Mouse (Mus musculus) heart, embryonic 10.5 days (tissue): Measurements from ENCODE around the gene Notch1. TPM values are rescaled to one million over a fixed set of nuclear protein-coding genes. Genes with fewer than 3 reads are reported as not detected.

Experiments
- DNase-seq: peaks from one replicate; pipeline ENCODE4 v3.0.0-alpha.2; 2017; ENCODE audit warnings: low spot score
- H3K27ac ChIP-seq: fragments of 300-500 bp; sonication (generic); 2 replicates; pipeline ENCODE4 v1.5.1; 2016; ENCODE audit warnings: mild to moderate bottlenecking
- H3K27me3 ChIP-seq: fragments of 300-500 bp; sonication (generic); 2 replicates; pipeline ENCODE4 v1.6.1; 2016; ENCODE audit warnings: mild to moderate bottlenecking; ENCODE audit not compliant: poor library complexity, insufficient read depth, severe bottlenecking
- H3K36me3 ChIP-seq: fragments of 300-500 bp; sonication (generic); 2 replicates; pipeline ENCODE4 v1.6.1; 2016; ENCODE audit warnings: mild to moderate bottlenecking, moderate library complexity
- H3K4me1 ChIP-seq: fragments of 300-500 bp; sonication (generic); 2 replicates; pipeline ENCODE4 v1.6.1; 2016; ENCODE audit warnings: mild to moderate bottlenecking
- H3K4me3 ChIP-seq: fragments of 300-500 bp; sonication (generic); 2 replicates; pipeline ENCODE4 v1.5.1; 2016; ENCODE audit warnings: mild to moderate bottlenecking, moderate library complexity
- H3K9me3 ChIP-seq: fragments of 300-500 bp; sonication (generic); 2 replicates; pipeline ENCODE4 v1.6.1; 2016; ENCODE audit warnings: mild to moderate bottlenecking, moderate library complexity
- WGBS: fragments of 180-500 bp; shearing (Covaris S2); methylation state at CpG from one replicate; pipeline ENCODE4 v1.1.7; 2016; 5-methylcytosine and 5-hydroxymethylcytosine counted together
- polyA plus RNA-seq: library from polyadenylated mRNA; unstranded; fragments of >200 nt; fragmentation: Nextera tagmentation; extraction: Ambion mirVana; gene quantifications from 2 replicates; pipeline ENCODE4 v1.2.1, GENCODE M21; 2016

The Notch1 gene
- polyA plus RNA-seq, 1 experiment from 2014 or later: 13.2 TPM

- Histone ChIP-seq H3K27me3 (peaks cover 58% of the 10 kb centered on the region), H3K36me3 (no peaks in the 10 kb centered on the region), H3K4me3 (peak overlapping the region; percentile 75), H3K9me3 (no peaks in the 10 kb centered on the region), H3K27ac (peak overlapping the region; percentile 88), H3K4me1 (peaks cover 76% of the 10 kb centered on the region)
- DNase-seq: peak; percentile 90
- 2% methylated on average over 47 of the region's 59 CpGs for WGBS
Observed at GRCm38 (mm10) chr2:26503661-26504575, 12.5 kb downstream of the Notch1 start.

DNA sequence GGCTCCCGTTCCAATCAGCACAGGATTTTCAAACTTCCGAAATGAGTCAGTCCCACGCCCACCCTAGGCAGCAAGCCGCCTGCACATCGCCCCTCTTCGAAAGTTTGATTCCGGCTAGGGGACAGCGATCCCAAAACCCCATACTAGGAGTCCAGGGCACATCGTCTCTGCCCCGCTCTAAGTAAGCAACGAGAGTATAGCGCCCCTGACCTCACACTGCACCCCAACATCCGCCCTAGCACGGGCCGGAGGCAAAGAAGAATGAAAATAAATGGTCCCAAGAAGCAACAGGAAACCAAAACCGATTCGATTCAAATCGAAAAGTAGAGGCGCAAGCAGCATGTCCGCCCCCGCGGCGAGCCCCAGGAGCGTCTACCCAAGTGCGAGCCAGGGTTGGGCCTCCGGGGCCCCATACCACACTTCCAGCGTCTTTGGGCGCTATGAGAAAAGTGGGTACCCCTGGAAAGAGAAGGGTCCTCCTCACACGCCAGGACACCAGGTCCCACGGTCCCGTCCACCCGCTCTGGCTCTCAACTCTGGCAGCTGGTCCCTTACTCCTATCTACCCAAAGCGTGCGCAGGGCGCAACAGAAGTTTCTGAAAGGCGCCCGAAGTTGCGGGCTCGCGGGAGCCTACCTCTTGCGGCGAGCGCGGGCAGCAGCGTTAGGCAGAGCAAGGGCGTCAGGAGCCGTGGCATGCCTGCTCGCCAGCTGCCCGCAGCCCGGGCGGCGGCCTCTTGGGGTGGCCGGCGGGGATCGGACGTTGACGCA, 13.4 kb downstream of the Notch1 start:
- Histone ChIP-seq H3K4me1 (peaks cover 67% of the 10 kb centered on the region), H3K36me3 (no peaks in the 10 kb centered on the region), H3K27me3 (peaks cover 58% of the 10 kb centered on the region), H3K9me3 (no peaks in the 10 kb centered on the region), H3K4me3 (peak overlapping the region; percentile 75), H3K27ac (peak overlapping the region; percentile 88)
- DNase-seq: no peak
- under 1% methylated on average over 57 of the region's 57 CpGs for WGBS

- WGBS: under 1% methylated on average over 33 of the region's 33 CpGs
- peak overlapping the region; percentile 88 for H3K27ac ChIP-seq
- peaks cover 62% of the 10 kb centered on the region for H3K4me1 ChIP-seq
Observed at GRCm38 (mm10) chr2:26502299-26502862, 14.1 kb downstream of the Notch1 start.

DNA sequence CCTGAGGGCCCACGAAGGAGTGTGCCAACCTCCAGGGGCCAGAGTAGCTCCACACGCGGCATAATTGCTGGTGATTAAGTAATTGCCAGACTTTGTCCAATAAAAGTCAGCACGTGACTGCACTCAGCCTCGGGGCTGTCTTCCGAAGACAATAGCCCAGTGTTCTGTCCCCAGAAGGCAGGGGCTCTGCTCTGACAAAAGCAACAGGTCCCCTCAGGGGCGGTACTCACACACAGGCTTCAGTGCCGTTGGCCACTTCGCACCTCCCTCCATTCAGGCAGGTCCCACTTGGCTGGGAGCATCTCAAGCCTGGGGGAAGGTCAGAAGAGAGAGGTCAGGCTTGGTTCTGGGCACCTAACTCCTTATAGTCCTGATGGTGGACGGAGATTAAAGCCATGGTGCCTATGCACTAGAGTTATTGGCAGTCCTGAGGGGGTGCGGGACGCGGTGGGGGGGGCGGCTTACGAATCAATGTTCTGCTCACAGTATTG, 14.8 kb downstream of the Notch1 start:
- H3K27ac ChIP-seq: peak overlapping the region; percentile 88
- H3K36me3 ChIP-seq: no peaks in the 10 kb centered on the region
- no peak for DNase-seq
- H3K27me3 ChIP-seq: peaks cover 58% of the 10 kb centered on the region
- peak overlapping the region; percentile 75 for H3K4me3 ChIP-seq
- 6% methylated on average over 15 of the region's 15 CpGs for WGBS
- peaks cover 62% of the 10 kb centered on the region for H3K4me1 ChIP-seq
- no peaks in the 10 kb centered on the region for H3K9me3 ChIP-seq

More at GRCm38 (mm10) chr2:26502299-26502862, 14.1 kb downstream of the Notch1 start:
- no peak for DNase-seq
- Histone ChIP-seq H3K4me3 (peak overlapping the region; percentile 75), H3K36me3 (no peaks in the 10 kb centered on the region), H3K9me3 (no peaks in the 10 kb centered on the region), H3K27me3 (peaks cover 58% of the 10 kb centered on the region)

DNA sequence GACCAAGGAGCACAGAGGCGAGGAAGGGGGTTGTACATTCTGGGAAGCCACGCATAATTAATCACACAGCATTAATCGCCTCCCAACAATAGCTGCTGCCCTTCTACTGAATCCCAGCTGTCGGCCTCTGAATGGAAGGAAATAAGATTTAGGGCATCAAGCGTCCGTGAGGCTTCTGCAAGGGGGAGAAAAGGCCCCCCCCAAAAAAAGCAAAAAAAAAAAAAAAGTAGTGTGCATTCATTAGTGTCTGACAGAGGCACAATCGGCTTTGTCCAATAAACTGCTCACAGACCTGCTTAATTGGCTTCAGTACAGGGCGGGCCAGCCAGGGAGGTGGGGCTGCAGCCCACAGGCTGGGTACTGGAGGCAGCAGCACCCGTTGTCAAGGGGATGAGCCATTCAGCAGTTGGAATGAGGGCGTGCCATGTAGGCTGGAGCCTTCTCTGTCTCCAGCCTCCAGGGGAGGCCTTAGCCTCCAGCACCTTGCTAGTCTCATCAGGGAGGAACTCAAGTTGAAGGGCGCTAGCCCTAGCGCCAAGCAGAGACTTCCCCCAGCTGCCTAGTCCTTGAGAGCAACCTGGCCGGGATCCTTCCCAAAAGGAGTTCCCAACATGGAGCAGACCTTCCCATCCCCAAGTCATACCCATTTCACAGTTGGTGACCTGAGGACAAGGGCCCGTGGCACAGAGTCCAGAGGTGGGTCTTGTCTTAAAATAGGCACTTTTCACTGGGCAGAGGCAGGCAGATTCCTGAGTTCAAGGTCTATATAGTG, 15.7 kb downstream of the Notch1 start:
- WGBS: 44% methylated on average over 14 of the region's 14 CpGs
- Histone ChIP-seq H3K27me3 (peaks cover 52% of the 10 kb centered on the region), H3K4me1 (peaks cover 68% of the 10 kb centered on the region), H3K27ac (peak overlapping the region; percentile 88; the same call in 1 of the 2 replicates), H3K36me3 (no peaks in the 10 kb centered on the region), H3K9me3 (no peaks in the 10 kb centered on the region), H3K4me3 (peak overlapping the region; percentile 75)
- DNase-seq: no peak

DNA sequence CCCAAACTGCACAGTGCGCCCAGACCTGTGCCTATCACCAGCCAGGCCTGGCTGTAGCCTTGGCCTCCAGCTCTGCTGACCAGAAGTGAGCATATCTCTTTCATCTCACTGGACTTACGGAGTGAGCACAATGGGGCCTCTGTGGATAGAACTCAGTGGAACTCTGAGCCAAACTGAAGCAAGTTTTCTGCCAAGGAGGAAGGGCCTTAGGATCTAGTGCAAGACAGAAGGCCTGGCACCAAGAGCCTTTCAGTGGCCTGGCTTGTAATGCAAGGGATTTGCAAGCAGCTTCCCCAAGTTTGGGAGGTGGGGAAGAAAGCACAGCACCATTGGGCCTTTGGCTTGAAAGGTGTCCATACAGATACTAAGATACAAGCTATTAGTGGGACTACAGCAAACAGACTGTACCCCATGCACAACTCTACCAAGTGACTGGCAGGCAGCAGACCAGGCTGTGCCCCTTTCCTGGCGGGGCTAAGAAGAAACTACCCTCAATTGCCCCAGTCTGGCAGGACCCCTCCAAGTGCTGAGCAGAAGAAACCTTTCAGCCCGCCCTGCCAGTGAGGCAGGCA, 16.4 kb downstream of the Notch1 start:
- Histone ChIP-seq H3K36me3 (no peaks in the 10 kb centered on the region), H3K4me1 (peaks cover 69% of the 10 kb centered on the region), H3K4me3 (peak overlapping the region; percentile 31), H3K27me3 (peaks cover 45% of the 10 kb centered on the region), H3K27ac (peak overlapping the region; percentile 65), H3K9me3 (no peaks in the 10 kb centered on the region)
- no peak for DNase-seq
- WGBS: 68% methylated on average over 4 of the region's 4 CpGs

DNA sequence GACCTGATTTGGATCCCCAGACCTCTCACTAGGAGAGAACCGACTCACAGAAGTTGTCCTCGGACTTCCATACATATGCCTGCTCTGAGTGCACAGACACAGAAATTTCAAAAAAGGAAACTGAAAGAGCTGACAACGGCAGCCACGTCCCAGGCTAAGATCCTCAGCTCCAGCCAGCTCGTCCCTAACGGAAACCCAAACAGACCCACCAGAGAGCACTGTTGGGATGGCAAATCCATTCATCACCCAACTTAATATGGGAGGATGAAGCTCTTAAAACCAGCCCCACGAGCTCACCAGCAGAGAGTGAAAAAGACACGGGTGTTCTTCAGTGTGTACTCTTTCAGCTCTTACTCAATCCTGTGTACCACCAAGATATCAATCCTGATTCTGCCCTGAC, 17.8 kb downstream of the Notch1 start:
- no peak for DNase-seq
- 71% methylated on average over 8 of the region's 8 CpGs for WGBS
- Histone ChIP-seq H3K4me1 (peaks cover 72% of the 10 kb centered on the region), H3K9me3 (no peaks in the 10 kb centered on the region), H3K4me3 (no peak overlapping the region), H3K36me3 (no peaks in the 10 kb centered on the region), H3K27ac (no peak overlapping the region), H3K27me3 (peaks cover 39% of the 10 kb centered on the region)

DNA sequence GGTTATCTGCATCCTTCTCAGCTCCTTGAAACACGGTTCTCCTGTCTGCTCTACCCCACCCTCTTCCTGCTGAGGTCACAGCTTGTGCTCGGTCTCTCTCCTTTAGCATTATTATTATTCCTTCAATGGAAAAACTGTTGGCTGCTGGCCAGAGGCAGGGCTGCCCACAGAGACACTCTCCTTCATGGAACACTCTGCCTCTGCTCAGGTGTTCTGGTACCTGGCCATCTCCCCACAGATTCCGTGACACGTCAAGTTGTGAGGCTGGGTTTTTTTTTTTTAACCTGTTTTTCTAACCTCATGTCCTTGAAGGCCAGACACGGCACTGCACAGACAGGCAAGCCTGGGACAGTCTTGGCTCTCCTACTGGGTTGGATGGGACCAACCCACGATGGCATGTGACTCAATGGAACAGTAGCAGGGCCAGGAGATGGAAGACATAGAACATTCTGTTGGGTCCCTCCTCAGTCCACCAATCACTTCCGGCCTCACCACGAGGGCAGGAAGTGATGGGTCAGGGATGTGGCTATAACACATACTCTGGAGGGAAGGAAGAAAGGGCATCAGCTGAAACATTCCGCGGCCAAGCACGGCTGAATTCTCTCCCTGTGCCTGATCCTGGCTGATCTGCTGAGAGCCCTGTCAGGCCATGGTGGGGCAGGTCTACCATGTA, 18.5 kb downstream of the Notch1 start:
- 59% methylated on average over 11 of the region's 11 CpGs for WGBS
- H3K27ac ChIP-seq: peak overlapping the region; percentile 10; the same call in 1 of the 2 replicates
- H3K27me3 ChIP-seq: peaks cover 36% of the 10 kb centered on the region
- DNase-seq: no peak
- H3K9me3 ChIP-seq: no peaks in the 10 kb centered on the region
- no peak overlapping the region for H3K4me3 ChIP-seq
- H3K4me1 ChIP-seq: peaks cover 72% of the 10 kb centered on the region
- no peaks in the 10 kb centered on the region for H3K36me3 ChIP-seq

DNA sequence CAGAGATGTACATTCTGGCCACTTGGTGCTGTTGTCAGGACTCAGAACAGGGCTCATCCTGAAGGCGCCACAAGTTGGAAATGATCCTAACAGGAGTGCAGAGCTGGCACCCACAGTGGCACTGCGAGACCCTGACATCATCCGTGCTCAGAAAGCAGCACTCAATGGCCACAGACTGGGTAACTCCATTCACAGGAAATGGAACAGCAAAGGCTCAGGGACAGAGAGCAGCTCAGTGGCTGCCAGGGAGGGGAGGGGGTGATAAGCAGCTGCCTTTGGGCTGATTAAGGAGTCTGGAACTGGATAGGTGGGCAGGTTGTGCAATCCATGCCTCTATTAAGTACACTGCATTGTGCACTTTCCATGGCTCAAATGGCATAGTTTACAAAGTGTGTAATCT, 20.0 kb downstream of the Notch1 start:
- Histone ChIP-seq H3K4me3 (no peak overlapping the region), H3K9me3 (no peaks in the 10 kb centered on the region), H3K27ac (peak overlapping the region; percentile 59; the same call in 1 of the 2 replicates), H3K36me3 (no peaks in the 10 kb centered on the region), H3K4me1 (peaks cover 71% of the 10 kb centered on the region), H3K27me3 (peaks cover 21% of the 10 kb centered on the region)
- WGBS: 73% methylated on average over 3 of the region's 3 CpGs
- no peak for DNase-seq

DNA sequence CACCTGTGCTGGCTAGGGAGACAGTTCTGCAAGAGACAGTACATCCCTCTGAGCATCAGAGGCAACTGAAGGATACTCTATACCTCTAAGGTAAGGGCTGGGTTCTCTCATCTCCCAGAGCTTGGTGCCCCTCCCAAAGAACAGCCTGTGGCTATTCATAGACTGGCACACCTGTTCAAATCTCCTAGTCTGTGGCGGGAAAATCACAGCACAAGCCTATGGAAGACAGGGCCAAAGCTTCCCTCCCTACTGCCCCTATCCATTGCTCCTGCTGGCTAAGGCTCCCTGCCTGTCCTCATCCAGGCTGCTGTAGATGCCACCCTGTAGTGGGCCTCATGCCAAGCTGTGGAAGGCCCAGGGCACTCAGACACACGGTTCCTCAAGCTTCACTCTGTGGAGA, 20.8 kb downstream of the Notch1 start:
- 89% methylated on average over 2 of the region's 2 CpGs for WGBS
- DNase-seq: no peak
- H3K9me3 ChIP-seq: no peaks in the 10 kb centered on the region
- H3K4me3 ChIP-seq: no peak overlapping the region
- H3K27me3 ChIP-seq: peaks cover 14% of the 10 kb centered on the region
- peaks cover 74% of the 10 kb centered on the region for H3K4me1 ChIP-seq
- H3K36me3 ChIP-seq: no peaks in the 10 kb centered on the region
- peak overlapping the region; percentile 59; the same call in 1 of the 2 replicates for H3K27ac ChIP-seq

GRCm38 (mm10) chr2:26494991-26495390, 21.5 kb downstream of the Notch1 start:
- Histone ChIP-seq H3K4me3 (peak overlapping the region; percentile 22; the same call in 1 of the 2 replicates), H3K36me3 (no peaks in the 10 kb centered on the region), H3K9me3 (no peaks in the 10 kb centered on the region), H3K4me1 (peaks cover 79% of the 10 kb centered on the region), H3K27me3 (peaks cover 6% of the 10 kb centered on the region), H3K27ac (peak overlapping the region; percentile 60)
- WGBS: 68% methylated on average over 5 of the region's 5 CpGs
- no peak for DNase-seq
